Mouse (Mus musculus) neural tube, embryonic 15.5 days (tissue): ENCODE measurements around the gene Tnmd. TPM values are rescaled to one million over a fixed set of nuclear protein-coding genes. Genes with fewer than 3 reads are reported as not detected.

Source experiments
- ATAC-seq: fragments of 200-750 bp; cut with Nextera tagmentation; 2 replicates; pipeline ENCODE4 v1.8.0; 2017; ENCODE audit warnings: mild to moderate bottlenecking, moderate TSS enrichment, moderate library complexity; ENCODE audit not compliant: low FRiP score
- H3K27ac ChIP-seq: fragments of 300-500 bp; sonication (generic); replicated peaks from 2 replicates; pipeline ENCODE4 v1.5.1; 2015; ENCODE audit warnings: mild to moderate bottlenecking, inconsistent platforms
- H3K27me3 ChIP-seq: fragments of 300-500 bp; sonication (generic); replicated peaks from 2 replicates; pipeline ENCODE4 v1.6.1; 2015; ENCODE audit warnings: inconsistent platforms
- H3K36me3 ChIP-seq: fragments of 300-500 bp; sonication (generic); 2 replicates; pipeline ENCODE4 v1.6.1; 2015; ENCODE audit warnings: inconsistent platforms
- H3K4me1 ChIP-seq: fragments of 300-500 bp; sonication (generic); 2 replicates; pipeline ENCODE4 v1.6.1; 2015; ENCODE audit warnings: inconsistent platforms
- H3K4me2 ChIP-seq: fragments of 300-500 bp; sonication (generic); 2 replicates; pipeline ENCODE4 v1.6.1; 2015; ENCODE audit warnings: inconsistent platforms, mild to moderate bottlenecking, moderate library complexity
- H3K4me3 ChIP-seq: fragments of 300-500 bp; sonication (generic); replicated peaks from 2 replicates; pipeline ENCODE4 v1.5.1; 2015; ENCODE audit warnings: mild to moderate bottlenecking, inconsistent platforms
- H3K9ac ChIP-seq: fragments of 300-500 bp; sonication (generic); replicated peaks from 2 replicates; pipeline ENCODE4 v1.6.1; 2015; ENCODE audit warnings: mild to moderate bottlenecking, inconsistent platforms
- H3K9me3 ChIP-seq: fragments of 300-500 bp; sonication (generic); replicated peaks from 2 replicates; pipeline ENCODE4 v1.6.1; 2016; ENCODE audit warnings: inconsistent platforms
- WGBS: fragments of 180-500 bp; shearing (Covaris S2); methylation state at CpG from one replicate; pipeline ENCODE4 v1.1.7; 2015; ENCODE audit warnings: mixed read lengths; 5-methylcytosine and 5-hydroxymethylcytosine counted together
- polyA plus RNA-seq: library from polyadenylated mRNA; unstranded; fragments of >200 nt; fragmentation: Nextera tagmentation; extraction: Ambion mirVana; gene quantifications from 2 replicates; pipeline ENCODE4 v1.2.1, GENCODE M21; 2015

Gene Tnmd
- 3.7 and 4.6 TPM in 2 replicates for polyA plus RNA-seq

DNA sequence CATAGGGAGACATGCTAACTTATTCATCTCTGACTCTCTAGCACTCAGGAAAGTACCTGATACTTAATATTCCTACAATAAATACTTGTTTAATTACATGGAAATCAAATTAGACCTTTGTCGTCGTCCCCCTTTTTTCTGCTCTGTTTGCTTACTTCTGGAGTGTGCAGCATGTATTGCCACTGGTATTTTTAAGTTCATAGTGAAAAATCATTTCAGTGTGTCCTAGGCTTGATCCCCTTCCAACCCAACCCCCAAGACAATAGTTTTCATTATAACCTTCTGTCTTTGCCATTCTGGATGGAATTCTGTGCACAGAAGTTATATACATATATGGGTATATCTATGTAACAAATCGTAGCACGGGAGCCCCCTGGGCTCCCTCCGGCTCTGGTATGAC is at the start of gene Tnmd:
Gene Tnmd, plus strand, starts transcription at position 301 of the 400 bp plus-strand sequence.
- H3K9ac ChIP-seq: no peak within 1 kb of the TSS
- H3K9me3 ChIP-seq: no peaks in the 10 kb centered on the region
- H3K36me3 ChIP-seq: no peaks in the 10 kb centered on the region
- H3K4me2 ChIP-seq: no peak within 1 kb of the TSS
- no peaks in the 10 kb centered on the region for H3K4me1 ChIP-seq
- H3K27ac ChIP-seq: no peak within 1 kb of the TSS
- H3K4me3 ChIP-seq: no peak within 1 kb of the TSS
- ATAC-seq: no peak
- WGBS: 87% methylated on average over 5 of the region's 5 CpGs
- H3K27me3 ChIP-seq: no peaks in the 10 kb centered on the region

DNA sequence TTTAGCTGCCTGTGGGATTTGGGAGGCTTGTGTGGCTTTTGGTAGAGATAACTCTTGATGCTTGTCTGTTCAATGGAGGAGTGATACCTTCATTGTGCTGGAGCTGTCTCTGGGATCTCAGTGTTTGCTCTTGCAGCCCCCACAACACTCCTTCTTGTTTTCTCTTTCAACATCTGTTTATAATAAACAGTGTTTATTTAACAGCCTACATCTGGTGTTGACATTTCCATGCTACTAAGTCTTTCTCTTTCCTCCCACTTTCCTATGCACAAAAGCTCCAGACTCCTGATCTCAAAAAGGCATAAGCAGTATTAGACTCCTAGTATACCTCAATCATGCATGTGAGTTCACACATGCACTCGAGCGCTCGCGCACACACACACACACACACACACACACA is 2.9 kb downstream of the Tnmd start:
- ATAC-seq: no peak
- Histone ChIP-seq H3K36me3 (no peaks in the 10 kb centered on the region), H3K4me3 (no peak overlapping the region), H3K4me1 (no peaks in the 10 kb centered on the region), H3K27me3 (no peaks in the 10 kb centered on the region), H3K4me2 (no peak overlapping the region), H3K9me3 (no peaks in the 10 kb centered on the region), H3K9ac (no peak overlapping the region), H3K27ac (no peak overlapping the region)
- 90% methylated on average over 4 of the region's 4 CpGs for WGBS

DNA sequence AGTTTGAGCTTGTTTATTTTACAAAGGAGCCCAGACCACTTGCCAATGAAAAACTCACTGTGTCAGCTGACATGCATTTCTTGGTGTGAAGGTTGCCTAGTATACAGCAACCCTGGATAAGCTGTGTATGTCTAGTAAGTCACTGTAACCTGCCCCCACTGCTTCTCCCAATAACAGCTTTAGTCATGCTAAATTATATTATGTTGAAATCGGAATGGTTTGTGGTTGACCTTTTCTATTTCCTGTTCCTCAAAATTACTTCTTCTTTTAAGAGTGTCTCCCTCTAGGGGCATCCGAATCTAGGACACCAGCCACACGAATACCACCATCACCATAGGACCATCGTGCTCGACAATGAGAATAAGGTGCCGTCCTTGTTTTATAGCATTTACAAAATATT is 19.0 kb downstream of the Tnmd start:
- no peak for ATAC-seq
- Histone ChIP-seq H3K4me3 (no peak overlapping the region), H3K36me3 (no peaks in the 10 kb centered on the region), H3K27ac (no peak overlapping the region), H3K27me3 (no peaks in the 10 kb centered on the region), H3K4me2 (no peak overlapping the region), H3K4me1 (no peaks in the 10 kb centered on the region), H3K9ac (no peak overlapping the region), H3K9me3 (no peaks in the 10 kb centered on the region)
- 90% methylated on average over 6 of the region's 6 CpGs for WGBS

DNA sequence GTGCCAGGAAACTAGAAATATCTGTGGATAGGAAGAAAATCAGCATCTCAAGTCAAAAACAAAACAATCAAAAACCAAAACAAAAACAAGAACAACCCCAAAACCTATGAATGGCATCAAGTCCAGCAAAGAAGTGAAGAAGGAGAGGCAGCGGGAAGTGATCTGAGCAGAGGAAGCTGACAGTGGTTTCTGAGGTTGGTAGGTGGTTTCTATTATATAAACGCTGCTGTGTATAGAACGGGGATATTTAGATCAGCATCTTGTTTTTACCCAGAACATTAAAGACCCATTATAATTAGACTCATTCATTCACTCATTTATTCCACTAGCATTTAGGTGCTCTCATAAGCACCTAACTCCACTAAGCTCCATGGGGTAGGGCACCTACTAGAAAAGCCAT is 36.5 kb downstream of the Tnmd start:
- Histone ChIP-seq H3K9me3 (no peaks in the 10 kb centered on the region), H3K4me3 (no peak overlapping the region), H3K4me2 (no peak overlapping the region), H3K27me3 (no peaks in the 10 kb centered on the region), H3K4me1 (no peaks in the 10 kb centered on the region), H3K27ac (no peak overlapping the region), H3K36me3 (0 out of 2 replicates have a peak, but pooled peaks cover 2% of the 10 kb centered on the region), H3K9ac (no peak overlapping the region)
- WGBS: 91% methylated on average over 3 of the region's 3 CpGs
- no peak for ATAC-seq

DNA sequence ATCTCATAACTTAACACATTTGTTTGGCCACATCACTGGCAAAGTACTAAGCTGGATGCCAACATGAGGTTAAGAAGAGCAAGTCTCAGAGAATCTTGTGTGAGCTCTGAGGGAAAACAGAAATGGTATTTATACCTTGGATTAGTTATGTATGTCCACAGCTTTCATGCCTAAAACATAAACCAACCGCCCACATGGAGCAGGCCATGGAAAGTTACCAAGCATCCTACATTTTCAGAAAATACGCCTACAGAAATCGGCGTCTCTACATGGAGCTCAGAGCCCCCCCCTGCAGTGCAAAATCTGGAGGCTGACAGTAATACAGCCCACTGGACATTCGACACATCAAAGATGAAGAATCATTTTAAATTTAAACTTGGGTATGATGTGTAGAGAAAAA is 37.3 kb downstream of the Tnmd start:
- ATAC-seq: no peak
- 0 out of 2 replicates have a peak, but pooled peaks cover 2% of the 10 kb centered on the region for H3K36me3 ChIP-seq

DNA sequence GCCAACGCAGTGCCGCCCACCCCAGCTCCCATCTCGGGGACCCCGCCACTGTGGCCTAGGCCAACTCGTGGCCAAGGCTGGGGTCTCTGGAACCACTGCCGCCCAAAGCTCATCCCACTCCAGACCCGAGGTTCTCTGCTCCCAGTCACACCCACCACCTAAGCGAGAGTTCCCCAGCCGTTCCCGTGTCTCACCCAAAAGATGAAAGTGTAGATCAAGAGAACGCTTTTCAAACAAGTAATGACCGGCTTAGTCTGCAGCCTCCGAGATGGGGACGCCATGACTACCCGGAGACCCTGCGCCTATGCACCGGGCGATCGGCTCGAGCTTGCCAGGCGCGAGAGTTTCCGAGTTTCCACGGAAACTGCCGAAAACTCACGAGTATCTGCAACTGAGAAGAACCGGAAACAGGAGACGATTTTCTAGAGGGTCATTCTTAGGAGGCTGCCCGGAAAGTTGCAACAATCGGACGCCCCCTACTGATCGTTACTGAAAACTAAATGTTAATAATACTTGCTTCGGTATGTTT is 47.3 kb downstream of the Tnmd start, which contains the start of gene Tspan6:
Gene Tspan6, minus strand, starts transcription at position 416 of the 529 bp plus-strand sequence.
- Histone ChIP-seq H3K27ac (peak within 1 kb of the TSS; percentile 77), H3K4me3 (peak within 1 kb of the TSS; percentile 54), H3K9me3 (no peaks in the 10 kb centered on the region), H3K4me1 (no peaks in the 10 kb centered on the region), H3K4me2 (peak within 1 kb of the TSS; percentile 53), H3K9ac (peak within 1 kb of the TSS; percentile 69), H3K27me3 (no peaks in the 10 kb centered on the region), H3K36me3 (peaks cover 9% of the 10 kb centered on the region; the same call in 1 of the 2 replicates)
- 18% methylated on average over 32 of the region's 33 CpGs for WGBS
- ATAC-seq: peak; percentile 97

More for the DNA sequence above, 37.3 kb downstream of the Tnmd start:
- Histone ChIP-seq H3K4me3 (no peak overlapping the region), H3K9me3 (no peaks in the 10 kb centered on the region), H3K9ac (no peak overlapping the region), H3K4me1 (no peaks in the 10 kb centered on the region), H3K4me2 (no peak overlapping the region), H3K27ac (no peak overlapping the region), H3K27me3 (no peaks in the 10 kb centered on the region)
- 89% methylated on average over 5 of the region's 5 CpGs for WGBS

DNA sequence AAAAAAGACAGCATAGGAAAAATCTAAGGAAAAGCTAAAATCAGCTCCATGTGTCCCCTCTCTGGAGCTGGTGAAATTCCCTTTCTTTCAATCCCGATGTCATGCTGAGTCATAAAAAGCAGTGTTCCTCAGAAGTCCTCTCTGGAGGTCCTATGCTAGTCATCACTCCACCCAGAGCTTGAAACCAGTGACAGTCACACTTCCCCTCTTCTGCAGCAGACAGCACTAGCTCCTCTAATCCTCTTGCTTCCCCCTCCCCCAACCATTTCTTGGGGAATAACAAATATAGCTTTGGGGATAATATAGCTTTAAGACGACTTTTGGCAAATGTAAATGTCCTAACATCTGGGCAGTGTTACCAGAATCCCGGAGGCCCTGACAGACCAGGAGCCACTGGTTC is 57.5 kb downstream of the Tnmd start, which contains the start of gene Srpx2:
Gene Srpx2, plus strand, starts transcription at position 166 of the 400 bp plus-strand sequence.
- WGBS: 51% methylated on average over 3 of the region's 3 CpGs

DNA sequence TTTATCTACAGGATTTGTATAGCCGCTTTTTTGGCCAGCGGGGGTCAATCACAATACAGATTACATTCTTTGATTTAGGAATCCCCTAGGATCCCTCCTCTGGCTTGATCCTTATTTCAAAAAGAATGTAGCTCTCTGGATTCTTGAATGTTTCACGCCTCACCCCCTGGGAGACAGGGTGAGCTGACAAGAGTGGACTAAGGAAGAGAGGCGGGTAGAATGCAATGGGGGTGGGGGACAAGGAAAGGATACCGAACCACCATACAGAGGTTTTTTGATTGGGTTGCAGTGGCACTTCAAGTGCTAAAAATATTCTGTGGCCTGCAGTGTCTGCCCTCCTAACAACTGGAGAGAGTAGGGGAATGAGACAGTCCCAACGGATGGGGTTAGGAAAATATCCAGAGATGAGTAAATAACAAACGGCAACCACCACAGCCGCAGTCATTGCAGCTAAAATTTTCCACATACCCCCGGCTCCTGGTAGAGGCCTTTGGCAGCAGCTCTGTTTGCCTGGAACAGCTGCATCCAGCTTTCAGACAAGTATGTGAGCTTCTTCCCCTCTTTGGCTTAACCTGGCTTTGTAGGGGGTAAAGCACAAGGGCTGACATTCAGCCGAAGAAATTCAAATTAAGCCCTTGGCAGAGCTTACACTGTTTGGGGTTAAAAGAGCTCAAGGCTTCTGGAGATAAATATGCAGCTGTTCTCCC is 60.8 kb downstream of the Tnmd start:
- no peaks in the 10 kb centered on the region for H3K4me1 ChIP-seq

More for the DNA sequence above, 57.5 kb downstream of the Tnmd start, which contains the start of gene Srpx2:
- H3K9me3 ChIP-seq: no peaks in the 10 kb centered on the region
- H3K4me2 ChIP-seq: no peak within 1 kb of the TSS
- no peaks in the 10 kb centered on the region for H3K27me3 ChIP-seq
- H3K36me3 ChIP-seq: no peaks in the 10 kb centered on the region
- H3K4me3 ChIP-seq: no peak within 1 kb of the TSS
- no peak within 1 kb of the TSS for H3K9ac ChIP-seq
- ATAC-seq: no peak
- H3K4me1 ChIP-seq: no peaks in the 10 kb centered on the region
- no peak within 1 kb of the TSS for H3K27ac ChIP-seq

DNA sequence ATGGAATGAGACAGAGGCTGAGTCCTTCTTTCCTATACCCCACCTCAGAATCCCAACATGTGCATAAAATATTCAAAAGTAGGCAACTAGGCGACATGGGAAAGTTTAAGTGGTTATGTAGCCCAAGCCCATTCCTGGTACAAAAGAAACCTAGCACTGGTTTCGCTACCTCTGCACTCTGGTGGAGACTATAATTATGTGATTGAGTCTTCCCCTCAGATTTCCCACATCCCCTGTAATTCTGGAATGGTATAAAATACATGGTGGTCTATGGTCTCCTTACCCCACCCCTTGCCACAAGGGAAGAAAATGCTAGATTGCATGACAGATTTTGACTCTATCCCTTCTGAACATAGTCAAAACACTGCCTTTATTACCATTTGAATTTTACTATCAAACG is 62.2 kb downstream of the Tnmd start:
- no peak for ATAC-seq
- no peaks in the 10 kb centered on the region for H3K36me3 ChIP-seq
- 88% methylated on average over 3 of the region's 3 CpGs for WGBS
- H3K4me3 ChIP-seq: no peak overlapping the region
- H3K27ac ChIP-seq: no peak overlapping the region
- H3K27me3 ChIP-seq: no peaks in the 10 kb centered on the region; the same call in 1 of the 2 replicates
- no peaks in the 10 kb centered on the region for H3K9me3 ChIP-seq
- no peak overlapping the region for H3K9ac ChIP-seq
- no peak overlapping the region for H3K4me2 ChIP-seq
- no peaks in the 10 kb centered on the region for H3K4me1 ChIP-seq

More for the DNA sequence above, 60.8 kb downstream of the Tnmd start:
- no peak overlapping the region for H3K4me2 ChIP-seq
- H3K4me3 ChIP-seq: no peak overlapping the region
- H3K9ac ChIP-seq: no peak overlapping the region
- ATAC-seq: no peak
- 59% methylated on average over 10 of the region's 10 CpGs for WGBS
- no peaks in the 10 kb centered on the region; the same call in 1 of the 2 replicates for H3K27me3 ChIP-seq
- no peaks in the 10 kb centered on the region for H3K9me3 ChIP-seq
- H3K36me3 ChIP-seq: no peaks in the 10 kb centered on the region
- H3K27ac ChIP-seq: no peak overlapping the region

DNA sequence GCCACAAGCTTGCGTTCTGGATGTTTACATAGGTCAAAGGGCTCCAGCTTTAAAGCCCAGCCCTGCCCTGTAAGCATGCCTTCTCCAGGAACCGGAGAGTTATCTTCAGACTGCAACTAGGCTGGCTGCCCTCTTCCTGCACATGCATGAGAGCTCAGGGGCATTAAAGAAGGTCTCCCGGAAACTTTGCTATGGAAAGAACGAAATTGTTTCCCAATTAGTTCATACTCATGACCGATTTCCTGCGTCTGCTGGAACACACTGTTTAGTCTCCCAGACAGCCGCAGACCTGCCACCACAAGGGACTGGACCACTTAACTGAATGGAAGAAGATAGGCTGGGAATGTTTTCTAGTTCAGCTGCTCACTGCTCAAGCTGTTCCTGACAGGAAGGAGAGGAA is 63.4 kb downstream of the Tnmd start:
- no peaks in the 10 kb centered on the region for H3K36me3 ChIP-seq
- no peak overlapping the region for H3K27ac ChIP-seq
- no peaks in the 10 kb centered on the region for H3K4me1 ChIP-seq
- no peak overlapping the region for H3K9ac ChIP-seq
- H3K27me3 ChIP-seq: no peaks in the 10 kb centered on the region; the same call in 1 of the 2 replicates
- no peak overlapping the region for H3K4me2 ChIP-seq
- no peaks in the 10 kb centered on the region for H3K9me3 ChIP-seq
- 70% methylated on average over 7 of the region's 7 CpGs for WGBS
- H3K4me3 ChIP-seq: no peak overlapping the region
- no peak for ATAC-seq
